Mouse (Mus musculus) frontal cortex, postnatal 10 days (tissue): Measurements from ENCODE around the gene Snx15.

Experiments used
- DNase-seq, 2 experiments: peaks; one replicate each; pipeline ENCODE4 v3.0.0; 2022; ENCODE audit warnings: low spot score in 2 of 2, mixed read lengths in 1 of 2

The Snx15 gene

DNA sequence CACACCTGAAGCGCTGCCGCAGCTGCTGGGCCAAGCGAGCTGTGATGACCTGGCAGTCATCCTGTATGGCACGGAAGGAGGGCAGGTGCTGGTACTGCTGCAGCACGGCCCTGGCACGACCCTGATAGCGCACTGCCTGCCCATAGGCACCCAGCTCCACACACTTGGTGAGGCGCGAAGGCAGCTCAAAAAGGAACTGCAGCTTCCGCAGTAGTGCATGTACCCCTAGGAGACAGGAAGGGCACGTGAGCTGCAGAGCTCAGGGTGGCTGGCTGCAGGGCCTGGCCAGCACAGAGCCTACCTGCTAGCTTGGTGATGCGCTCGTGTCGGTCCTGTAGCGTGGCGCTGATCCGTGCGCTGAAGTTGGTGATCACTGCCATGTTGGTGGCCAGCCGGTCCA is 56.8 kb downstream of the Snx15 start:
- DNase-seq = no peak

DNA sequence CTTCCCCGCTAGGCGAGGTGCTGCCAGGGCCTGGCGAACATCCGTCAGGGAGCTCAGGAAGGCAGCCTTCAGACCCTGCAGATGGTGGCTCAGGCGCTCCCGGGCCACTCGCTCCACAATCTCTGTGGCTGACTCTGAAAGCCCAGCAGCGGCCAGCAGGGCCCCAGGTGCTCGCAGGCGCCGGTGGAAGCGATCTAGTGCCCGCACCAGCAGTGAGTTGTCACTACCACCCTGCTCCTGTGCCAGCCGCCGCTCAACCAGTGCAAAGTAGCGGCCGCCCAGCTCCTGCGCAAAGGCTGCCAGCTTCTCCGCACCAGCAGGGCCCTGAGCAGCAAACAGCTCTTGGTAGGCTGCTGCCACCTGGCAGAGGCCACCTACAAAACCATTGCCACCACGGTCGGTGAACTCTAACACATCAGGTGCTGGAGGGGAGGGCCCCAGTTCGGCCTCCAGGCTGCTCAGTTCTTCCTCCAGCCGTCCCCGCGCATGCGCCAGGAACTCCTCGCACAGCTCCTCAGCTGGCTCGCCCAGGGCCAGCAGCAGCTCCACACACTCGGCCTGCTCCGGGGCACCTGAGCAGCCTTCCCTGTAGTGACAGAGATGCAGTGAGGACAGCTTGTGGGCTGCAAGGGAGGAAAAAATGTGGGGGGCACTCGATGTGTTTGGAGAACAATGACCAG is 57.4 kb downstream of the Snx15 start:
- no peak for DNase-seq

DNA sequence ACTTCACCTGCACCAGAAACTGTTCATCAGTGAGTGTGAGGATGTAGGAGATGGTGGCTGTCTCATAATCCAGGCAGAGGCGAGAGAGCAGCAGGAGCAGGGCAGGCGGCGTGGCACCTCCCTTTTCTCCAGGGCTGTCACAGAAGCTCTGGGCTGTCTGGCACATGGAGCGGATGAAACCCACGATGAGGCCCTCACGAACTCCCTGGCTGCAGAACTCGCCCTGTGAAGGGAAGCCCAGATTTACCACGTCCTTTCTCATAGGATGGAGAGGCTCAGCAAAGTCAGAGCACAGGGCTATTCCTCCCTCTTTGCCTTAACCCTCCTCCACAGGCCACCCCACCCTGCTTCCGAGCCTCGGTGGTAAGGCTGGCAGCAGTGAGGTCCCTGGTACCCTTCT is 58.3 kb downstream of the Snx15 start:
- DNase-seq = no peak
